Mouse (Mus musculus) hindbrain, embryonic 10.5 days (tissue): Measurements from ENCODE around the gene Hdac7. TPM values are rescaled to one million over a fixed set of nuclear protein-coding genes. Genes with fewer than 3 reads are reported as not detected.

ENCODE experiments used
- DNase-seq: peaks from one replicate; pipeline ENCODE4 v3.0.0-alpha.2; 2017; ENCODE audit warnings: low spot score
- H3K27ac ChIP-seq: fragments of 300-500 bp; sonication (generic); 2 replicates; pipeline ENCODE4 v1.5.1; 2016; ENCODE audit warnings: mild to moderate bottlenecking, moderate library complexity
- H3K27me3 ChIP-seq: fragments of 300-500 bp; sonication (generic); 2 replicates; pipeline ENCODE4 v1.6.1; 2016; ENCODE audit warnings: mild to moderate bottlenecking; ENCODE audit not compliant: poor library complexity, insufficient read depth, severe bottlenecking
- H3K36me3 ChIP-seq: fragments of 300-500 bp; sonication (generic); 2 replicates; pipeline ENCODE4 v1.6.1; 2016; ENCODE audit warnings: mild to moderate bottlenecking, moderate library complexity
- H3K4me1 ChIP-seq: fragments of 300-500 bp; sonication (generic); replicated peaks from 2 replicates; pipeline ENCODE4 v1.6.1; 2016; ENCODE audit warnings: mild to moderate bottlenecking
- H3K4me3 ChIP-seq: fragments of 300-500 bp; sonication (generic); 2 replicates; pipeline ENCODE4 v1.5.1; 2016; ENCODE audit warnings: mild to moderate bottlenecking, moderate library complexity
- H3K9me3 ChIP-seq: fragments of 300-500 bp; sonication (generic); 2 replicates; pipeline ENCODE4 v1.6.1; 2016; ENCODE audit warnings: mild to moderate bottlenecking, moderate library complexity
- WGBS: fragments of 180-500 bp; shearing (Covaris S2); methylation state at CpG from one replicate; pipeline ENCODE4 v1.1.7; 2016; 5-methylcytosine and 5-hydroxymethylcytosine counted together
- polyA plus RNA-seq: library from polyadenylated mRNA; unstranded; fragments of >200 nt; fragmentation: Nextera tagmentation; extraction: Ambion mirVana; gene quantifications from 2 replicates; pipeline ENCODE4 v1.2.1, GENCODE M21; 2016

Hdac7 gene
- 25.7 and 32.7 TPM in 2 replicates for polyA plus RNA-seq

GRCm38 (mm10) chr15:97844037-97845034 lies at the start of gene Hdac7:
TSS of gene Hdac7 (minus strand) at chr15:97844502.
- H3K9me3 ChIP-seq: no peaks in the 10 kb centered on the region
- H3K4me1 ChIP-seq: peaks cover 27% of the 10 kb centered on the region
- H3K27me3 ChIP-seq: peaks cover 5% of the 10 kb centered on the region
- no peak within 1 kb of the TSS for H3K4me3 ChIP-seq
- WGBS: 66% methylated on average over 19 of the region's 19 CpGs
- H3K27ac ChIP-seq: peak within 1 kb of the TSS; percentile 16; the same call in 1 of the 2 replicates
- no peaks in the 10 kb centered on the region for H3K36me3 ChIP-seq
- DNase-seq: no peak

GRCm38 (mm10) chr15:97892506-97892905 lies 48.2 kb upstream of the Hdac7 start:
- WGBS: 76% methylated on average over 8 of the region's 8 CpGs
- no peak for DNase-seq
- no peaks in the 10 kb centered on the region for H3K9me3 ChIP-seq
- H3K36me3 ChIP-seq: no peaks in the 10 kb centered on the region
- no peaks in the 10 kb centered on the region for H3K27me3 ChIP-seq
- H3K4me3 ChIP-seq: no peak overlapping the region
- H3K27ac ChIP-seq: no peak overlapping the region
- peaks cover 8% of the 10 kb centered on the region; the same call in 1 of the 2 replicates for H3K4me1 ChIP-seq

GRCm38 (mm10) chr15:97890450-97890849 lies 46.1 kb upstream of the Hdac7 start:
- no peaks in the 10 kb centered on the region for H3K36me3 ChIP-seq
- DNase-seq: no peak
- no peak overlapping the region for H3K4me3 ChIP-seq
- H3K4me1 ChIP-seq: no peaks in the 10 kb centered on the region
- 93% methylated on average over 10 of the region's 10 CpGs for WGBS
- H3K27ac ChIP-seq: no peak overlapping the region
- no peaks in the 10 kb centered on the region for H3K9me3 ChIP-seq
- H3K27me3 ChIP-seq: no peaks in the 10 kb centered on the region

- no peak overlapping the region for H3K4me3 ChIP-seq
- 75% methylated on average over 11 of the region's 11 CpGs for WGBS
- H3K4me1 ChIP-seq: no peaks in the 10 kb centered on the region
- no peaks in the 10 kb centered on the region for H3K36me3 ChIP-seq
- no peak overlapping the region for H3K27ac ChIP-seq
- H3K27me3 ChIP-seq: no peaks in the 10 kb centered on the region
- DNase-seq: no peak
- H3K9me3 ChIP-seq: no peaks in the 10 kb centered on the region
Measured at GRCm38 (mm10) chr15:97890017-97890416, 45.7 kb upstream of the Hdac7 start.

- H3K9me3 ChIP-seq: no peaks in the 10 kb centered on the region
- H3K4me1 ChIP-seq: no peaks in the 10 kb centered on the region
- no peak for DNase-seq
- 86% methylated on average over 10 of the region's 10 CpGs for WGBS
- no peak overlapping the region for H3K4me3 ChIP-seq
- no peak overlapping the region for H3K27ac ChIP-seq
- no peaks in the 10 kb centered on the region for H3K27me3 ChIP-seq
- H3K36me3 ChIP-seq: no peaks in the 10 kb centered on the region
Measured at GRCm38 (mm10) chr15:97887541-97888016, 43.3 kb upstream of the Hdac7 start.

- Histone ChIP-seq H3K27me3 (no peaks in the 10 kb centered on the region), H3K36me3 (no peaks in the 10 kb centered on the region), H3K4me1 (0 out of 2 replicates have a peak, but pooled peaks cover 6% of the 10 kb centered on the region), H3K9me3 (no peaks in the 10 kb centered on the region), H3K27ac (no peak overlapping the region), H3K4me3 (no peak overlapping the region)
- WGBS: 93% methylated on average over 8 of the region's 8 CpGs
- no peak for DNase-seq
Measured at GRCm38 (mm10) chr15:97881423-97881822, 37.1 kb upstream of the Hdac7 start.

GRCm38 (mm10) chr15:97880441-97880840 lies 36.1 kb upstream of the Hdac7 start:
- no peak for DNase-seq
- H3K27ac ChIP-seq: no peak overlapping the region
- WGBS: 87% methylated on average over 9 of the region's 9 CpGs
- H3K9me3 ChIP-seq: no peaks in the 10 kb centered on the region
- H3K4me3 ChIP-seq: no peak overlapping the region
- no peaks in the 10 kb centered on the region for H3K36me3 ChIP-seq
- no peaks in the 10 kb centered on the region for H3K27me3 ChIP-seq
- H3K4me1 ChIP-seq: 0 out of 2 replicates have a peak, but pooled peaks cover 6% of the 10 kb centered on the region

- WGBS: 79% methylated on average over 7 of the region's 7 CpGs
- H3K4me3 ChIP-seq: no peak overlapping the region
- no peaks in the 10 kb centered on the region for H3K9me3 ChIP-seq
- no peaks in the 10 kb centered on the region for H3K27me3 ChIP-seq
- H3K27ac ChIP-seq: no peak overlapping the region
- no peaks in the 10 kb centered on the region for H3K36me3 ChIP-seq
- 0 out of 2 replicates have a peak, but pooled peaks cover 6% of the 10 kb centered on the region for H3K4me1 ChIP-seq
- no peak for DNase-seq
Measured at GRCm38 (mm10) chr15:97878696-97879328, 34.5 kb upstream of the Hdac7 start.

- Histone ChIP-seq H3K4me1 (peaks cover 13% of the 10 kb centered on the region; the same call in 1 of the 2 replicates), H3K27ac (no peak overlapping the region), H3K4me3 (no peak overlapping the region), H3K9me3 (no peaks in the 10 kb centered on the region), H3K36me3 (no peaks in the 10 kb centered on the region), H3K27me3 (no peaks in the 10 kb centered on the region)
- DNase-seq: no peak
- WGBS: 86% methylated on average over 8 of the region's 8 CpGs
Measured at GRCm38 (mm10) chr15:97875784-97876183, 31.5 kb upstream of the Hdac7 start.

GRCm38 (mm10) chr15:97873717-97874116 lies 29.4 kb upstream of the Hdac7 start:
- Histone ChIP-seq H3K27ac (no peak overlapping the region), H3K4me3 (no peak overlapping the region), H3K27me3 (no peaks in the 10 kb centered on the region), H3K36me3 (no peaks in the 10 kb centered on the region), H3K4me1 (peaks cover 11% of the 10 kb centered on the region; the same call in 1 of the 2 replicates), H3K9me3 (no peaks in the 10 kb centered on the region)
- DNase-seq: no peak
- 74% methylated on average over 9 of the region's 9 CpGs for WGBS

- no peak overlapping the region for H3K4me3 ChIP-seq
- H3K36me3 ChIP-seq: no peaks in the 10 kb centered on the region
- H3K9me3 ChIP-seq: 0 out of 2 replicates have a peak, but pooled peaks cover 2% of the 10 kb centered on the region
- H3K27ac ChIP-seq: no peak overlapping the region
- peaks cover 7% of the 10 kb centered on the region; the same call in 1 of the 2 replicates for H3K4me1 ChIP-seq
- H3K27me3 ChIP-seq: no peaks in the 10 kb centered on the region
- no peak for DNase-seq
- 91% methylated on average over 8 of the region's 8 CpGs for WGBS
Measured at GRCm38 (mm10) chr15:97872161-97872560, 27.9 kb upstream of the Hdac7 start.

- H3K27ac ChIP-seq: no peak overlapping the region
- no peaks in the 10 kb centered on the region for H3K36me3 ChIP-seq
- H3K27me3 ChIP-seq: no peaks in the 10 kb centered on the region
- no peak overlapping the region for H3K4me3 ChIP-seq
- peaks cover 7% of the 10 kb centered on the region; the same call in 1 of the 2 replicates for H3K4me1 ChIP-seq
- no peak for DNase-seq
- peaks cover 10% of the 10 kb centered on the region; the same call in 1 of the 2 replicates for H3K9me3 ChIP-seq
- WGBS: 86% methylated on average over 19 of the region's 19 CpGs
Measured at GRCm38 (mm10) chr15:97871055-97872030, 27.0 kb upstream of the Hdac7 start.
